Mouse (Mus musculus) olfactory bulb, adult 2 months (tissue): ENCODE measurements around the gene Mfn1.

ENCODE experiments used
- CTCF ChIP-seq: fragments of 200-500 bp; IDR thresholded peaks from 2 replicates; pipeline ENCODE4 v1.5.1; 2012; ENCODE audit warnings: low read depth, mild to moderate bottlenecking, low read length, moderate library complexity; ENCODE audit not compliant: insufficient read depth
- POLR2A ChIP-seq: fragments of 200-500 bp; IDR thresholded peaks from 2 replicates; pipeline ENCODE4 v1.6.1; 2012; ENCODE audit warnings: mild to moderate bottlenecking, low read depth, low read length, moderate library complexity; ENCODE audit not compliant: insufficient read depth

GRCm38 (mm10) chr3:32488172-32488571, 41.1 kb upstream of the Mfn1 start:
- no peak for TF ChIP-seq POLR2A
- no peak for TF ChIP-seq CTCF
